Mouse (Mus musculus): ENCODE measurements around the gene Fto.

GRCm38 (mm10) chr8:91575576-91575975, 262.3 kb downstream of the Fto start:
- TF ChIP-seq CTCF (conservative IDR thresholded peaks at IDR 0.05; ENCODE audit: low read length) = no peak
- no peak for TF ChIP-seq POU5F1 (IDR thresholded peaks at IDR 0.05; ENCODE audit: borderline replicate concordance, low read length)
- no peak for TF ChIP-seq NANOG (IDR thresholded peaks at IDR 0.05; ENCODE audit: borderline replicate concordance, low read length)
